Mouse (Mus musculus) left cerebral cortex, adult 6 months (tissue): ENCODE measurements around the gene Tbc1d19. TPM values are rescaled to one million over a fixed set of nuclear protein-coding genes. Genes with fewer than 3 reads are reported as not detected.

Source experiments
- long read RNA-seq, 2 experiments: library from polyadenylated mRNA; unstranded; transcript quantifications; one replicate each; pipeline ENCODE4 v2.0.0; 2019 to 2020
- polyA plus RNA-seq: library from polyadenylated mRNA; unstranded; fragments of <200 nt; fragmentation: Nextera tagmentation; gene quantifications from 2 replicates; pipeline ENCODE4 v1.2.3, GENCODE M21; 2021

The Tbc1d19 gene
- polyA plus RNA-seq, result 20.2 and 25.9 TPM in 2 replicates
- long read RNA-seq, experiment 1, transcript Tbc1d19-201 (21 exons, 2,273 nt), result major isoform, 88 of 147 reads
- long read RNA-seq, experiment 1, partial matches to known transcripts, result 4 of 147 reads
- long read RNA-seq, experiment 1, other reads (novel, unspliced or antisense), result 50 of 147 reads
- long read RNA-seq, experiment 2, transcript Tbc1d19-201 (21 exons, 2,273 nt), result major isoform, 14 of 24 reads
- long read RNA-seq, experiment 2, partial matches to known transcripts, result 6 of 24 reads
- long read RNA-seq, experiment 2, other reads (novel, unspliced or antisense), result 3 of 24 reads

DNA sequence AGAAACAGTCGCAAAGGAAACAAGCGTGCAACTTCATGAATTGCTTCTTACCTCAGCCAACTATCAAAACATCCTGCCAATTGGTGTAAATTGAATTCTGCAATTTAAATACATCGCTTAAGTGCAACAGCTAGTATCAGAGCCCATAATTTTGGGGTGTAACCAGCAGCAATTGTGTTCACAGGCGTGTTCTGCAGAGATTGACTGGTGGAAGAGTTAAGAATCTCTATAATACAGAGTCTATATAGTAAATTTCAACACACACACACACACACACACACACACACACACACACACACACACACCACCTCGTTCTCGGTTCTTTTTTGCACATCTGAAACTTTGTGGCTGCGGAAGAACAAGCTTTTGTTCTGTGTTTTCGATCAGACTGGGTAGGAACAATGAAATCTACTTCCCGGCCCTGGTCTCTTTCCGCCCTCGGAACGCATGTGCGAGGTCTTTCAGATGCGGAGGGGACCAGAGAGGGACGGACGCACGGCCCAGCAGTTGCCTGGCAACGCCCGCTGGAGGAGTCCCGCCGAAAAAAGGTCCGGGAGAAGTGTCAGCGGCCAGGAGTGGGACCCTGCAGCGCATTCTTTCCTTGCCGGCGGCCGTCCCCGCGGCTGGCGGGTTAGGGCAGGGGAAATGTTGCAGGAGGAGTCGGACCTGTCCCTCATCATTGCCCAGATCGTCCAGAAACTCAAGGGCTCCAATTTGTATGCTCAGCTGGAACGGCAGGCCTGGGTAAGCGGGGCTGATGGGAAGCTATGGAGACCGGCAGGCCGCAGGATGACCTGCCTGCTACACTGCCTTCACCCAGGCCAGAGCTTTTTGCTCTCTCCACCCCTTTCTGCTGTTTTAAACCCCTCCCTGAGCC lies at the start of gene Tbc1d19:
TSS of gene Tbc1d19 (plus strand) at position 492 of the 877 bp plus-strand sequence.

Other genes with a start within 250 kb of the Tbc1d19 start
- 0.12 TPM in 1 of 2 replicates, not detected in the other for gene Cckar, start 101.9 kb upstream of the Tbc1d19 start, polyA plus RNA-seq
- gene Stim2, start 188.9 kb downstream of the Tbc1d19 start, polyA plus RNA-seq, result 14.4 and 63.9 TPM in 2 replicates